8 mouse cellular contexts compared by ENCODE assay signal in the genomic region with DNA sequence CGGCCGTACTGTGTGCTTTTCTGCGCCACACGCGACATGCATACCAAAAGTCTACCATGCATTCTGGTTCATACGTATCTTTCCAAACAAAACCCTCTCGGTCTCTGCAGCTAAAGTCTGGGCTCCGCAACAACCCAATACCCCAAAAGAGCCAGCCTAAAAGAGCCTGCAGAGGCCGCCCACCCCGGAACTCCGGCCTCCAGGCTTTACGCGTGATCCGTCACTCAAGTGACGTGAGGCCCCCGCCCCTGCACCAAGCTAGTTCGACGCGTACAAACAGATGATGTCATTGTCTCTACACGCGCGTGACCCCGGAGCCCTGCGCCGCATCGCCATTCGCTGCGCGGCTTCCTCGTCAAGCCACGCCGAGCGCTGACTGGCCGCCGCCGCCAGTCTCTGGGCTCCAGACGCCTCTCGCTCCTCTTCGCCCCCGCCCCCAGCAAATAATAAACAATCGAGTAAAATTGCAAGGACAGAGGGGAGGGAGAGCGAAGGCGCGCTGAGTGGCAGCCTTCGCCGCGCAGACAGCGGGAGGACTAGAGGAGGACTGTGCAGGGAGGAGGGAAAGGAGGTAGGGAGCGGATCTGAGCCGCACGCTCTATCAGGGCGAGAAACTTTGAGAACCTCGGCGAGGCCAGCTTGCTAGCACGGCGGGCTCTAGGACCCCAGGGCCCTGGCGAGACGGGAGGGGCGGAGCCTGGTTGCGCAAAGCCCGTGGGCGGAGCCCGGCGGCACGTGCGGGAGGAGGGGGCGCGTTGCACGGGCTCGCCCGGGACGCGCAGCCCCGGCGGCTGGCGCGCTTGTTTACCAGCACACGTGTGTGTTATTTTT. TPM values are rescaled to one million over a fixed set of nuclear protein-coding genes. Genes with fewer than 3 reads are reported as not detected.
DNase-seq lines count a peak whose midpoint lies in the region; ATAC-seq and TF ChIP-seq lines count a peak whose summit lies in the region.

No protein-coding gene starts in this region.

- H3K4me1 ChIP-seq in MEL (ENCODE audit: control insufficient read depth in 1 of 2, insufficient read depth in 2 of 2, low read length in 2 of 2) = peaks cover 6 to 10% of the 10 kb centered on the region in 2 experiments; a peak in 3 of 4 replicates
- no peaks in the 10 kb centered on the region for H3K4me1 ChIP-seq in cerebellum, adult 2 months (ENCODE audit: control insufficient read depth, insufficient read depth, low read length)
- peaks cover 19% of the 10 kb centered on the region; the same call in 1 of the 2 replicates for H3K4me1 ChIP-seq in forebrain, postnatal 0 days (ENCODE audit: insufficient read depth)
- H3K4me1 ChIP-seq in lung, embryonic 15.5 days = peaks cover 26% of the 10 kb centered on the region

- TF ChIP-seq POLR2A in MEL (IDR thresholded peaks at IDR 0.05; ENCODE audit: control insufficient read depth in 1 of 2, insufficient read depth in 1 of 2, low read depth in 1 of 2, low read length in 2 of 2, poor library complexity in 1 of 2) = peak; percentile 44 to 48; a peak in 3 of 4 replicates
- TF ChIP-seq POLR2A in cerebellum, adult 2 months (IDR thresholded peaks at IDR 0.05; ENCODE audit: borderline replicate concordance, insufficient read depth, low read length) = peak; percentile 54; the same call in 1 of the 2 replicates

- no peak for TF ChIP-seq RAD21 in MEL (IDR thresholded peaks at IDR 0.05; ENCODE audit: low read depth, low read length)

- TF ChIP-seq CTCF in MEL (IDR thresholded peaks at IDR 0.05 in 2 of 3, conservative IDR thresholded peaks at IDR 0.05 in 1 of 3; ENCODE audit: control insufficient read depth in 1 of 3, insufficient read depth in 1 of 3, low read depth in 2 of 3, low read length in 3 of 3, poor library complexity in 1 of 3, severe bottlenecking in 1 of 3) = peak in 1 of 3 experiments; percentile 20; a peak in 1 of 6 replicates
- no peak for TF ChIP-seq CTCF in cerebellum, adult 2 months (IDR thresholded peaks at IDR 0.05; ENCODE audit: borderline replicate concordance, insufficient read depth, low read depth, low read length)
- no peak for TF ChIP-seq CTCF in forebrain, postnatal 0 days (IDR thresholded peaks at IDR 0.05; ENCODE audit: low read depth)

- WGBS in cerebellum, adult 2 months = under 1% methylated on average over 78 of the region's 78 CpGs
- WGBS in forebrain, postnatal 0 days = 1% methylated on average over 78 of the region's 78 CpGs
- WGBS in lung, embryonic 15.5 days = under 1% methylated on average over 78 of the region's 78 CpGs

- H3K9me3 ChIP-seq in MEL (replicated peaks; ENCODE audit: insufficient read depth, low read length) = no peaks in the 10 kb centered on the region
- no peaks in the 10 kb centered on the region for H3K9me3 ChIP-seq in forebrain, postnatal 0 days (ENCODE audit: low read length)
- H3K9me3 ChIP-seq in lung, embryonic 15.5 days = no peaks in the 10 kb centered on the region

- H3K4me2 ChIP-seq in forebrain, postnatal 0 days (ENCODE audit: low read depth) = peak overlapping the region; percentile 98
- H3K4me2 ChIP-seq in lung, embryonic 15.5 days = peak overlapping the region; percentile 99

- H3K27me3 ChIP-seq in MEL (ENCODE audit: control insufficient read depth in 1 of 2, insufficient read depth in 2 of 2, low read length in 2 of 2) = no peaks in the 10 kb centered on the region
- no peaks in the 10 kb centered on the region for H3K27me3 ChIP-seq in cerebellum, adult 2 months (ENCODE audit: control insufficient read depth, insufficient read depth, low read length)
- 0 out of 2 replicates have a peak, but pooled peaks cover 3% of the 10 kb centered on the region for H3K27me3 ChIP-seq in forebrain, postnatal 0 days (ENCODE audit: insufficient read depth, low read length)
- H3K27me3 ChIP-seq in lung, embryonic 15.5 days = no peaks in the 10 kb centered on the region

- peak; percentile 91 for ATAC-seq in forebrain, postnatal 0 days
- ATAC-seq in lung, embryonic 15.5 days (ENCODE audit: borderline replicate concordance, extremely low read depth, low FRiP score, low TSS enrichment) = peak; percentile 91

- H3K4me3 ChIP-seq in MEL (ENCODE audit: control insufficient read depth in 1 of 2, insufficient read depth in 1 of 2, low read depth in 2 of 2, low read length in 2 of 2) = peak overlapping the region; percentile 67 to 82
- H3K4me3 ChIP-seq in cerebellum, adult 2 months (replicated peaks; ENCODE audit: insufficient read depth, low read depth, low read length) = peak overlapping the region; percentile 90
- H3K4me3 ChIP-seq in forebrain, postnatal 0 days (ENCODE audit: low read depth, low read length) = peak overlapping the region; percentile 80
- peak overlapping the region; percentile 97 for H3K4me3 ChIP-seq in lung, embryonic 15.5 days

- peaks cover 0 to 6% of the 10 kb centered on the region in 2 experiments; a peak in 3 of 4 replicates for H3K36me3 ChIP-seq in MEL (ENCODE audit: control insufficient read depth in 1 of 2, insufficient read depth in 2 of 2, low read length in 2 of 2)
- H3K36me3 ChIP-seq in forebrain, postnatal 0 days (ENCODE audit: insufficient read depth) = no peaks in the 10 kb centered on the region; the same call in 1 of the 2 replicates
- H3K36me3 ChIP-seq in lung, embryonic 15.5 days = peaks cover 7% of the 10 kb centered on the region; the same call in 1 of the 2 replicates

- peak overlapping the region; percentile 82 for H3K27ac ChIP-seq in MEL (ENCODE audit: control insufficient read depth, low read depth, low read length)
- H3K27ac ChIP-seq in cerebellum, adult 2 months (ENCODE audit: insufficient read depth, low read length) = peak overlapping the region; percentile 93
- H3K27ac ChIP-seq in forebrain, postnatal 0 days (ENCODE audit: low read depth, low read length) = peak overlapping the region; percentile 93
- peak overlapping the region; percentile 99 for H3K27ac ChIP-seq in lung, embryonic 15.5 days

- DNase-seq in MEL (ENCODE audit: low read depth, low spot score) = peak; percentile 99
- peak; percentile 98 to 99 for DNase-seq in cerebellum, adult 2 months
- peak; percentile 100 for DNase-seq in forebrain, postnatal 0 days
- DNase-seq in heart, postnatal 4 days = peak; percentile 96
- peak; percentile 99 for DNase-seq in layer of hippocampus, adult 8-10 months (ENCODE audit: low spot score in 2 of 2)
- peak; percentile 98 for DNase-seq in ovary, adult 18-20 months (ENCODE audit: low spot score)
- peak; percentile 99 for DNase-seq in thymus, postnatal 0 days (ENCODE audit: low spot score)

- peaks cover 24% of the 10 kb centered on the region for H3K79me2 ChIP-seq in MEL (ENCODE audit: control insufficient read depth, insufficient read depth, low read length, poor library complexity)

- peak overlapping the region; percentile 79 for H3K9ac ChIP-seq in MEL (ENCODE audit: control insufficient read depth, low read depth, low read length, poor library complexity, severe bottlenecking)
- peak overlapping the region; percentile 72 for H3K9ac ChIP-seq in forebrain, postnatal 0 days
- peak overlapping the region; percentile 88 for H3K9ac ChIP-seq in lung, embryonic 15.5 days

- no peak for TF ChIP-seq EP300 in MEL (IDR thresholded peaks at IDR 0.05; ENCODE audit: low read depth in 1 of 2, low read length in 2 of 2)

TF ChIP-seq in MEL, 35 proteins besides CTCF, POLR2A, EP300 and RAD21 (continues in another document):
- TF ChIP-seq HCFC1 (IDR thresholded peaks at IDR 0.05; ENCODE audit: low read depth, low read length) (peak; percentile 75), MYB (IDR thresholded peaks at IDR 0.05; ENCODE audit: low read depth, low read length) (no peak), RCOR1 (IDR thresholded peaks at IDR 0.05; ENCODE audit: low read depth, low read length) (no peak), MAFK (IDR thresholded peaks at IDR 0.05; ENCODE audit: borderline replicate concordance, low read depth, low read length) (no peak), GATA1 (IDR thresholded peaks at IDR 0.05; ENCODE audit: low read depth, low read length) (no peak), JUND (IDR thresholded peaks at IDR 0.05; ENCODE audit: low read depth, low read length) (no peak), SIN3A (IDR thresholded peaks at IDR 0.05; ENCODE audit: low read length) (peak; percentile 99), ZC3H11A (IDR thresholded peaks at IDR 0.05; ENCODE audit: low read depth, low read length) (no peak), POLR2AphosphoS2 (IDR thresholded peaks at IDR 0.05; ENCODE audit: low read length) (0 out of 2 replicates have a peak, but pooled peaks have one; percentile 28), ELF1 (IDR thresholded peaks at IDR 0.05; ENCODE audit: low read depth, low read length) (peak; percentile 88), MAX (IDR thresholded peaks at IDR 0.05; ENCODE audit: low read length) (peak; percentile 97), MEF2A (IDR thresholded peaks at IDR 0.05; ENCODE audit: extremely low read depth, insufficient replicate concordance, low read depth, low read length, poor library complexity, severe bottlenecking) (no peak), MAZ (IDR thresholded peaks at IDR 0.05; ENCODE audit: low read depth, low read length) (peak; percentile 99; the same call in 1 of the 2 replicates), USF1 (IDR thresholded peaks at IDR 0.05; ENCODE audit: low read depth, low read length) (peak; percentile 78), USF2 (IDR thresholded peaks at IDR 0.05; ENCODE audit: borderline replicate concordance in 1 of 2, insufficient read depth in 1 of 2, low read depth in 1 of 2, low read length in 2 of 2) (no peak), GABPA (IDR thresholded peaks at IDR 0.05; ENCODE audit: low read depth, low read length) (no peak), NELFE (IDR thresholded peaks at IDR 0.05; ENCODE audit: low read depth, low read length) (peak; percentile 35), ZKSCAN1 (IDR thresholded peaks at IDR 0.05; ENCODE audit: low read depth, low read length) (no peak), ETS1 (IDR thresholded peaks at IDR 0.05; ENCODE audit: low read depth, low read length) (peak; percentile 92), CHD1 (IDR thresholded peaks at IDR 0.05; ENCODE audit: low read depth, low read length) (no peak), ZNF384 (IDR thresholded peaks at IDR 0.05; ENCODE audit: low read depth, low read length) (no peak)

RNA-seq across cellular contexts. Expression of a gene that starts 1.1 kb away (rescaled TPM):
- total RNA-seq in MEL (2012; rRNA removed) = 21.0 and 31.8 TPM in 2 replicates
- polyA plus RNA-seq in MEL (2012; ENCODE audit: insufficient read depth in 1 of 2, insufficient read length in 2 of 2, low read depth in 1 of 2, low replicate concordance in 2 of 2, missing spikeins in 1 of 2) = 100 to 1,000 TPM in 1 of 2 experiments, 10 to 100 TPM in 1; 27.2 to 103 TPM
- polyA plus RNA-seq in cerebellum, adult 2 months (2012; rRNA removed) = 50.5 and 59.9 TPM in 2 replicates
- 24.2 and 29.1 TPM in 2 replicates for total RNA-seq in forebrain, postnatal 0 days (2014; rRNA removed)
- 6.4 and 6.5 TPM in 2 replicates for polyA plus RNA-seq in forebrain, postnatal 0 days (2015; fragmentation: Nextera tagmentation; extraction: Ambion mirVana)
- 10 to 100 TPM; 29.4 to 33.1 TPM for total RNA-seq in heart, postnatal 4 days (2021)
- total RNA-seq in layer of hippocampus, adult 8-10 months (2022) = 10 to 100 TPM; 43.3 to 53.4 (median 48.2) TPM
- 8.6 and 8.9 TPM in 2 replicates for polyA plus RNA-seq in lung, embryonic 15.5 days (2015; fragmentation: Nextera tagmentation; extraction: Ambion mirVana)
- polyA plus RNA-seq in thymus, postnatal 0 days (2015; fragmentation: Nextera tagmentation; extraction: Ambion mirVana) = 12.1 and 14.0 TPM in 2 replicates

Comparison
In these comparisons a context has a peak if more than half of its experiments do, and no peak if none do; other contexts are left out.
1. Peak in every context shown above with its lines: DNase-seq, ATAC-seq, H3K4me3 ChIP-seq and H3K27ac ChIP-seq.